Mouse (Mus musculus) intestine, embryonic 16.5 days (tissue): ENCODE results near the gene Trim62. TPM values are rescaled to one million over a fixed set of nuclear protein-coding genes. Genes with fewer than 3 reads are reported as not detected.

ENCODE experiments used
- ATAC-seq: fragments of 200-750 bp; cut with Nextera tagmentation; 2 replicates; pipeline ENCODE4 v1.8.0; 2017; ENCODE audit warnings: moderate TSS enrichment, moderate library complexity
- H3K27ac ChIP-seq: fragments of 300-500 bp; sonication (generic); 2 replicates; pipeline ENCODE4 v1.5.1; 2014; ENCODE audit warnings: mild to moderate bottlenecking, low read length
- H3K27me3 ChIP-seq: fragments of 300-500 bp; sonication (generic); replicated peaks from 2 replicates; pipeline ENCODE4 v1.6.1; 2014; ENCODE audit warnings: low read length, control low read depth, mixed read lengths; ENCODE audit not compliant: control insufficient read depth, insufficient read depth
- H3K36me3 ChIP-seq: fragments of 300-500 bp; sonication (generic); 2 replicates; pipeline ENCODE4 v1.6.1; 2014; ENCODE audit warnings: low read length, control low read depth; ENCODE audit not compliant: control insufficient read depth, insufficient read depth
- H3K4me1 ChIP-seq: fragments of 300-500 bp; sonication (generic); 2 replicates; pipeline ENCODE4 v1.6.1; 2014; ENCODE audit warnings: low read length, control low read depth, mixed read lengths; ENCODE audit not compliant: control insufficient read depth, insufficient read depth
- H3K4me2 ChIP-seq: fragments of 300-500 bp; sonication (generic); 2 replicates; pipeline ENCODE4 v1.6.1; 2014; ENCODE audit warnings: low read depth, low read length, control low read depth
- H3K4me3 ChIP-seq: fragments of 300-500 bp; sonication (generic); 2 replicates; pipeline ENCODE4 v1.5.1; 2014; ENCODE audit warnings: mild to moderate bottlenecking, low read length
- H3K9ac ChIP-seq: fragments of 300-500 bp; sonication (generic); 2 replicates; pipeline ENCODE4 v1.6.1; 2014; ENCODE audit warnings: low read depth, low read length
- H3K9me3 ChIP-seq: fragments of 300-500 bp; sonication (generic); 2 replicates; pipeline ENCODE4 v1.6.1; 2016; ENCODE audit warnings: low read length, control low read depth; ENCODE audit not compliant: control insufficient read depth
- WGBS: fragments of 180-500 bp; shearing (Covaris S2); extraction: QIAGEN DNeasy Blood & Tissue Kit; methylation state at CpG from one replicate; pipeline ENCODE4 v1.1.7; 2014; 5-methylcytosine and 5-hydroxymethylcytosine counted together
- polyA plus RNA-seq: library from polyadenylated mRNA; unstranded; fragments of >200 nt; fragmentation: Nextera tagmentation; extraction: Ambion mirVana; gene quantifications from 2 replicates; pipeline ENCODE4 v1.2.1, GENCODE M21; 2015

Trim62 gene
- polyA plus RNA-seq, 1 experiment from 2014 or later, result 2.2 TPM

DNA sequence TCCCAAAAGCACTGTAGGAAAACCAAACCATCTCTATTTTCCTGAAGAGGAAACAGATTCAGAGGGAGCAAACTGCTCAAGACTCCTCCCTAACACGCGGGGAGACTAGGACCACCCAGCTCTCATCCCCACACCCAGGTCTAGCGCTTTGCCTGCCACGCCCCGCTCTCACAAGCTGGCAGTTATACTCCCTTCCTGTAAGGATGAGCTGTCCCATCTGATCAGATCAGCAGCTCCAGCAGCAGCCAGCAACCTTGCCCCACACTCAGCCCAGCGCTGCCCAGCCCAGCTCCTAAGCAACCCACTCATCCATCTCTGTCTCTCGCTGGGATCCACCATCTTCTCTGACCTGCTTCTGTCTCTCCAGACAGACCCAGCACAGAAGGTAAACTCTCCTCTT is 49.4 kb downstream of the Trim62 start:
- Histone ChIP-seq H3K4me2 (no peak overlapping the region), H3K36me3 (no peaks in the 10 kb centered on the region), H3K9ac (no peak overlapping the region), H3K9me3 (no peaks in the 10 kb centered on the region), H3K4me1 (no peaks in the 10 kb centered on the region), H3K4me3 (no peak overlapping the region), H3K27ac (no peak overlapping the region), H3K27me3 (no peaks in the 10 kb centered on the region)
- 49% methylated on average over 7 of the region's 7 CpGs for WGBS
- no peak for ATAC-seq

DNA sequence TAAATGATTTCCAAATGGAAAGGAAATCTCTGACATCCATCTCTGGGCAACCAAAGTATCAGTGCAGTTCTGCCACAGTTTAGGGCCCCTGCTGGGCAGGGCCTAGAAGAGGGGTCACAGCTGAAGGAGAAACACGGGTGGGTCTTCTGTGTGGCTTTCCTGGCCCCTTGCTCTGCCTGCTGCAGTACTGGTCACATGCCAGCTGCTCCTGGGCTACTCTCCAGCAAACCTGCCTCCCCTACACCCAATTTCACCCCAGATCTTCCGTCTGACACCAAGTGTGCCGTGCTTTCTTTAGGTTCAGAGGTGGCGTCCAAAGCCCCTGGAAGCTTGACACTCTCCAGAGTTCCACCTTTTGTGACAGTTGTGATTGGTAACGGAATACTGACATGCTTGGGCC is 52.2 kb downstream of the Trim62 start:
- Histone ChIP-seq H3K4me1 (no peaks in the 10 kb centered on the region), H3K4me2 (no peak overlapping the region), H3K36me3 (no peaks in the 10 kb centered on the region), H3K27me3 (no peaks in the 10 kb centered on the region), H3K4me3 (no peak overlapping the region), H3K9ac (no peak overlapping the region), H3K9me3 (no peaks in the 10 kb centered on the region), H3K27ac (no peak overlapping the region)
- no peak for ATAC-seq
- WGBS, result 53% methylated on average over 5 of the region's 5 CpGs

DNA sequence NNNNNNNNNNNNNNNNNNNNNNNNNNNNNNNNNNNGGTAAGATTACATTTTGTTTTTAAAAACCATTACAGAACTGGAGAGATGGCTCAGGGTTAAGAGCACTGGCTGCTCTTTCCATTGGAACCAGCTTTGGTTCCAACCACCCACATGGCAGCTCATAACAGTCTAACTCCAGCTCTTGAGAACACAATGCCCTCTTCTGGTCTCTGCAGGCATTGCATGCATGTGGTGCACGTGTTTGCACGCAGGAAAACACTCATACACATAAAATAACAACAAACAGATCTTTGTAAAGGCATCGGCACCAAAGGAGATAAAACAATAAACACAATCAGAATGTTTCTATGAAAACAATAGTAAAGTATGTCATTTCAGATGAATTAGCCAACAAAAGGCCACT is 59.0 kb downstream of the Trim62 start:
- Histone ChIP-seq H3K4me1 (0 out of 2 replicates have a peak, but pooled peaks cover 2% of the 10 kb centered on the region), H3K4me3 (no peak overlapping the region), H3K36me3 (no peaks in the 10 kb centered on the region), H3K9ac (no peak overlapping the region), H3K27me3 (no peaks in the 10 kb centered on the region), H3K9me3 (no peaks in the 10 kb centered on the region), H3K4me2 (no peak overlapping the region), H3K27ac (no peak overlapping the region)
- ATAC-seq, result no peak
- WGBS, result 55% methylated on average over 3 of the region's 3 CpGs

DNA sequence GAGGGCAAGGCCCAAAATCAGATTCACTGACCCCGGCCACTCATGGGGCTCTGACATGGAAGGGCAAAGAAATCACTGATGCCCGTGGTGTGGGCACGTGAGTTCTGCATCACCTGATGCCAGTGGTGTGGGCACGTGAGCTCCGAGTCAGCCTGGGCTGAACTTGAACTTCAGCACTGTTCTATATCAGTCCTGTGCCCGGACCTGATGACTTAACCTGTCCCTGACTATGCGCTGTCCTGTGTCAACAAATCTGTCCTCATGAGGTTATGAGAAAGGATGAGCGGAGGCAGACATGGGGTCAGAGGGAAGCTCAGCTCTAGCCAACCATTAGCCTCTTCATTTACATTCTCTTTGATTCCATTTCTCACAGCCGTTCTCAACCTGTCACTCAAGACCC is 63.4 kb downstream of the Trim62 start:
- Histone ChIP-seq H3K4me2 (no peak overlapping the region), H3K9me3 (no peaks in the 10 kb centered on the region), H3K9ac (no peak overlapping the region), H3K27me3 (no peaks in the 10 kb centered on the region), H3K36me3 (no peaks in the 10 kb centered on the region), H3K4me3 (no peak overlapping the region), H3K4me1 (peaks cover 11% of the 10 kb centered on the region; the same call in 1 of the 2 replicates), H3K27ac (no peak overlapping the region)
- ATAC-seq, result no peak
- WGBS, result 83% methylated on average over 9 of the region's 9 CpGs

- H3K9me3 ChIP-seq, result no peaks in the 10 kb centered on the region
- H3K36me3 ChIP-seq, result no peaks in the 10 kb centered on the region
- no peaks in the 10 kb centered on the region for H3K27me3 ChIP-seq
- H3K4me1 ChIP-seq, result peaks cover 11% of the 10 kb centered on the region; the same call in 1 of the 2 replicates
- H3K4me3 ChIP-seq, result no peak overlapping the region
- no peak overlapping the region for H3K27ac ChIP-seq
- peak overlapping the region; percentile 39 for H3K4me2 ChIP-seq
- H3K9ac ChIP-seq, result no peak overlapping the region
- no peak for ATAC-seq
- 19% methylated on average over 18 of the region's 18 CpGs for WGBS
Measured at GRCm38 (mm10) chr4:128947326-128947933, 64.0 kb downstream of the Trim62 start.

DNA sequence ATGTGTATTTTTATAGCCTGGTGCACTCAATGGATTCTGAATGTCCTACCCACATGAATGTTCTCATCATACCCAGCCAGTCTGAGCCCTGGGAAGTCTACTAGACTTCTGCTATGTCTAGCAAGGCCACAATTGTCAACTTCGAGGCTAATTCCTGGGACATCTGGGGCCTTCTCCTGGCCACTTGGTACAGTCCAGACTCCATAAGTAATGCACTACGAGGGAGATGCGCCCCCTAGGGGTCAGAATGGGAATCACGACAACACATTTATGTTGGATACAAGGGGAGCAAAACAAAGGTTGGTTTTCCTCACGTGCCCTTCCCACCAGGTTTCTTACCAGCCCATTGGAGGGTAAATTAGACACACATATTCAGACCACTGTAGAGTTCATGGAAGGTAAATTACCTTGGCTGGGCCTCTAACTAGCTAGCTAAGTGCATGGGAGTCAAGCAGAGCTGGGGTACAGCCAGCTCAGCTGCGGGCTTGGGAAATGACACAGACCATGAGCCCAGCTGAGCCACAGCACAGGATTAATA is 64.8 kb downstream of the Trim62 start:
- Histone ChIP-seq H3K27me3 (no peaks in the 10 kb centered on the region), H3K9ac (no peak overlapping the region), H3K27ac (no peak overlapping the region), H3K9me3 (no peaks in the 10 kb centered on the region), H3K4me2 (no peak overlapping the region), H3K4me3 (no peak overlapping the region), H3K4me1 (peaks cover 11% of the 10 kb centered on the region; the same call in 1 of the 2 replicates), H3K36me3 (no peaks in the 10 kb centered on the region)
- WGBS, result 33% methylated on average over 6 of the region's 6 CpGs
- no peak for ATAC-seq

DNA sequence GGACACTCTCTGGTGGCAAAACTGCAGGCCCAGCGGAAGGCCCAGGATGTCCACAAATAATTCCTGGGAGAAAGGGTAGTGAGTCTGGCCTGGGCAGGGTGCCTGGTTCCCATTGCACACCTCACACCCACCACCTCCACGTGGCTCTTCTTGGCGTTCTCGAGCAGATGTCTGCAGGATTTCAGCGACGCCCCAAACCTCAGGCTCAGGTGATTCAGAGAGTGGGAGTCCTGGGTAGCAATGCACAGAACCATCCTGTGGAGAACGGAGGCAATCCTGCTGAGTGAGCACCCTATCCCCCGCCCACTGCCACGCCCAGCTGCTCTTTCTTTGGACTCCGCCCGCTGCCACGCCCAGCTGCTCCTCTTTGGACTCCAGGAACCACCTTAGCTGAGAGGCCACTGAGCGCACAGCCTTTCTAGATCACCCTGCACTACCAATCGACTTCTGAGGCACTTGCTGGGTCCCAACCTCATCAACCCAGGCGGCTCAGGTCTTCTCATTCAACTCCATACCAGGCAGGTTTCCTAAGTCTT is 66.2 kb downstream of the Trim62 start:
- peak; percentile 83 for ATAC-seq

DNA sequence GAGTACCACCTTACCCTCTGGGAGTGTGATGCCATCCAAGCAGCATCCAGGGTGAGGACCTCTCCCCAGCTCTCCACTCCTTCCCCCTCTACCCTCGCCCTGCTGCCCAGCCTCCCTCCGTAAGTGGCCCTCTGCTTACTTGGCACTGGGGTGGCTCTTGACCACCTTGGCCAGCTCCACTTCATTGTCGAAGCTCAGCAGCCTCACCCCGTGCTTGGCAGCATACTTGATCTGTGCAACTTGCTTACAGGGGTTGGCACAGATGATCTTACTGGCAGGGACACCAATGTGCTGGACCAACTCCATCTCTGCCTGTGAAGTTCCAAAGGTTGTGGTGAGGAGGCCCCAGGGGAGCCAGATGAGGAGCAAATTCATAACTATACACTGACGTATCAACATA is 67.1 kb downstream of the Trim62 start:
- H3K4me3 ChIP-seq, result no peak overlapping the region
- no peak overlapping the region for H3K4me2 ChIP-seq
- H3K4me1 ChIP-seq, result peaks cover 11% of the 10 kb centered on the region; the same call in 1 of the 2 replicates
- H3K9ac ChIP-seq, result no peak overlapping the region
- H3K27me3 ChIP-seq, result no peaks in the 10 kb centered on the region
- no peak for ATAC-seq
- 78% methylated on average over 5 of the region's 5 CpGs for WGBS
- no peaks in the 10 kb centered on the region for H3K9me3 ChIP-seq
- no peak overlapping the region for H3K27ac ChIP-seq
- H3K36me3 ChIP-seq, result no peaks in the 10 kb centered on the region

More for the DNA sequence above, 66.2 kb downstream of the Trim62 start:
- H3K4me1 ChIP-seq, result peaks cover 11% of the 10 kb centered on the region; the same call in 1 of the 2 replicates
- H3K9me3 ChIP-seq, result no peaks in the 10 kb centered on the region
- no peaks in the 10 kb centered on the region for H3K27me3 ChIP-seq
- H3K9ac ChIP-seq, result no peak overlapping the region
- 30% methylated on average over 15 of the region's 15 CpGs for WGBS
- no peak overlapping the region for H3K4me3 ChIP-seq
- no peak overlapping the region for H3K27ac ChIP-seq
- H3K36me3 ChIP-seq, result no peaks in the 10 kb centered on the region
- no peak overlapping the region for H3K4me2 ChIP-seq

DNA sequence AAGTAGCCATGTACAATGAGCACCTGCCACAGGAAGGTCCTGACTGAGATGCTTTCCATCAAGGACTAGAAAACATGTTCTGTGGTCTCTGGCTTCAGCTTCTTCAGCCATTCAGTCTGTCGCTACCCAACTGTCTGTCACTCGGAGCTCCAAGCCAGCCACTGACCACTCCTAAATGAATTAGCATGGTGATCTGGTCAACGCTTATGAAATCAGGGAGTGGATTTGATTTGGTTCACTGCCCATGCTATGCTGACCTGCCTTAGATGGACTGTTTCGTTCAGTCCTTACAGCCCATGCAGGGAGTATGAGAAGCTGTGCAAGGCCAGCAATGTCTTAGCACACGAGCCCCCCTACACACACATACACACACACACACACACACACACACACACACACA is 70.5 kb downstream of the Trim62 start:
- H3K9ac ChIP-seq, result no peak overlapping the region
- peaks cover 12% of the 10 kb centered on the region; the same call in 1 of the 2 replicates for H3K4me1 ChIP-seq
- 82% methylated on average over 5 of the region's 5 CpGs for WGBS
- H3K9me3 ChIP-seq, result no peaks in the 10 kb centered on the region
- no peaks in the 10 kb centered on the region for H3K27me3 ChIP-seq
- H3K27ac ChIP-seq, result no peak overlapping the region
- no peak overlapping the region for H3K4me2 ChIP-seq
- H3K4me3 ChIP-seq, result no peak overlapping the region
- no peak for ATAC-seq
- no peaks in the 10 kb centered on the region for H3K36me3 ChIP-seq
